Mouse (Mus musculus) midbrain, embryonic 15.5 days (tissue): ENCODE measurements around the gene Mmp8. TPM values are rescaled to one million over a fixed set of nuclear protein-coding genes. Genes with fewer than 3 reads are reported as not detected.

ENCODE experiments used
- ATAC-seq: fragments of 200-750 bp; cut with Nextera tagmentation; replicated peaks from 2 replicates; pipeline ENCODE4 v1.8.0; 2017; ENCODE audit warnings: moderate TSS enrichment
- H3K27ac ChIP-seq: fragments of 300-500 bp; sonication (generic); 2 replicates; pipeline ENCODE4 v1.5.1; 2015; ENCODE audit warnings: mild to moderate bottlenecking, inconsistent platforms
- H3K27me3 ChIP-seq: fragments of 300-500 bp; sonication (generic); replicated peaks from 2 replicates; pipeline ENCODE4 v1.6.1; 2015; ENCODE audit warnings: inconsistent platforms
- H3K36me3 ChIP-seq: fragments of 300-500 bp; sonication (generic); replicated peaks from 2 replicates; pipeline ENCODE4 v1.6.1; 2015; ENCODE audit warnings: inconsistent platforms
- H3K4me1 ChIP-seq: fragments of 300-500 bp; sonication (generic); 2 replicates; pipeline ENCODE4 v1.6.1; 2015; ENCODE audit warnings: inconsistent platforms
- H3K4me2 ChIP-seq: fragments of 300-500 bp; sonication (generic); 2 replicates; pipeline ENCODE4 v1.6.1; 2015; ENCODE audit warnings: inconsistent platforms, mild to moderate bottlenecking, moderate library complexity
- H3K4me3 ChIP-seq: fragments of 300-500 bp; sonication (generic); 2 replicates; pipeline ENCODE4 v1.5.1; 2015; ENCODE audit warnings: mild to moderate bottlenecking, inconsistent platforms
- H3K9ac ChIP-seq: fragments of 300-500 bp; sonication (generic); 2 replicates; pipeline ENCODE4 v1.6.1; 2015; ENCODE audit warnings: mild to moderate bottlenecking, inconsistent platforms
- H3K9me3 ChIP-seq: fragments of 300-500 bp; sonication (generic); 2 replicates; pipeline ENCODE4 v1.6.1; 2016; ENCODE audit warnings: inconsistent platforms
- WGBS: fragments of 180-500 bp; shearing (Covaris S2); methylation state at CpG from one replicate; pipeline ENCODE4 v1.1.7; 2015; ENCODE audit warnings: mixed read lengths; 5-methylcytosine and 5-hydroxymethylcytosine counted together
- polyA plus RNA-seq: library from polyadenylated mRNA; unstranded; fragments of >200 nt; fragmentation: Nextera tagmentation; extraction: Ambion mirVana; gene quantifications from 2 replicates; pipeline ENCODE4 v1.2.1, GENCODE M21; 2015

Gene Mmp8
- polyA plus RNA-seq, 1 experiment from 2014 or later, result 0.10 TPM

- no peaks in the 10 kb centered on the region for H3K36me3 ChIP-seq
- no peak for ATAC-seq
- no peak overlapping the region for H3K9ac ChIP-seq
- no peak overlapping the region for H3K4me2 ChIP-seq
- no peaks in the 10 kb centered on the region for H3K9me3 ChIP-seq
- no peaks in the 10 kb centered on the region for H3K4me1 ChIP-seq
- H3K4me3 ChIP-seq, result no peak overlapping the region
- 72% methylated on average over 7 of the region's 7 CpGs for WGBS
- H3K27me3 ChIP-seq, result no peaks in the 10 kb centered on the region
- no peak overlapping the region for H3K27ac ChIP-seq
Measured at GRCm38 (mm10) chr9:7567376-7567775, 9.1 kb downstream of the Mmp8 start.

- H3K4me1 ChIP-seq, result no peaks in the 10 kb centered on the region
- H3K27ac ChIP-seq, result no peak overlapping the region
- no peak for ATAC-seq
- no peak overlapping the region for H3K4me2 ChIP-seq
- H3K36me3 ChIP-seq, result no peaks in the 10 kb centered on the region
- H3K9me3 ChIP-seq, result no peaks in the 10 kb centered on the region
- WGBS, result 79% methylated on average over 2 of the region's 2 CpGs
- H3K9ac ChIP-seq, result no peak overlapping the region
- H3K27me3 ChIP-seq, result no peaks in the 10 kb centered on the region
- H3K4me3 ChIP-seq, result no peak overlapping the region
Measured at GRCm38 (mm10) chr9:7567923-7568322, 9.7 kb downstream of the Mmp8 start.

- 93% methylated on average over 1 of the region's 1 CpGs for WGBS
- no peaks in the 10 kb centered on the region for H3K36me3 ChIP-seq
- H3K9me3 ChIP-seq, result no peaks in the 10 kb centered on the region
- H3K4me2 ChIP-seq, result no peak overlapping the region
- no peak overlapping the region for H3K4me3 ChIP-seq
- H3K4me1 ChIP-seq, result no peaks in the 10 kb centered on the region
- no peaks in the 10 kb centered on the region for H3K27me3 ChIP-seq
- H3K27ac ChIP-seq, result no peak overlapping the region
- H3K9ac ChIP-seq, result no peak overlapping the region
- ATAC-seq, result no peak
Measured at GRCm38 (mm10) chr9:7570485-7570884, 12.2 kb downstream of the Mmp8 start.

- no peaks in the 10 kb centered on the region for H3K36me3 ChIP-seq
- H3K27ac ChIP-seq, result no peak within 1 kb of the TSS
- ATAC-seq, result no peak
- 82% methylated on average over 4 of the region's 4 CpGs for WGBS
- no peaks in the 10 kb centered on the region for H3K9me3 ChIP-seq
- no peak within 1 kb of the TSS for H3K4me2 ChIP-seq
- H3K4me3 ChIP-seq, result no peak within 1 kb of the TSS
- no peak within 1 kb of the TSS for H3K9ac ChIP-seq
- H3K27me3 ChIP-seq, result no peaks in the 10 kb centered on the region
- no peaks in the 10 kb centered on the region for H3K4me1 ChIP-seq
Measured at GRCm38 (mm10) chr9:7571162-7571561, 12.9 kb downstream of the Mmp8 start, which contains the start of gene Mmp27. TSS of gene Mmp27 (plus strand) at chr9:7571396.

- WGBS, result 88% methylated on average over 7 of the region's 7 CpGs
- no peak overlapping the region for H3K4me3 ChIP-seq
- no peaks in the 10 kb centered on the region for H3K36me3 ChIP-seq
- H3K27ac ChIP-seq, result no peak overlapping the region
- H3K4me2 ChIP-seq, result no peak overlapping the region
- H3K9me3 ChIP-seq, result no peaks in the 10 kb centered on the region
- H3K9ac ChIP-seq, result no peak overlapping the region
- H3K4me1 ChIP-seq, result no peaks in the 10 kb centered on the region
- H3K27me3 ChIP-seq, result no peaks in the 10 kb centered on the region
- ATAC-seq, result no peak
Measured at GRCm38 (mm10) chr9:7572188-7572587, 13.9 kb downstream of the Mmp8 start.

- Histone ChIP-seq H3K4me2 (no peak overlapping the region), H3K27ac (no peak overlapping the region), H3K27me3 (no peaks in the 10 kb centered on the region), H3K36me3 (no peaks in the 10 kb centered on the region), H3K4me3 (no peak overlapping the region), H3K4me1 (no peaks in the 10 kb centered on the region), H3K9ac (no peak overlapping the region), H3K9me3 (no peaks in the 10 kb centered on the region)
- 94% methylated on average over 2 of the region's 2 CpGs for WGBS
- ATAC-seq, result no peak
Measured at GRCm38 (mm10) chr9:7572663-7573308, 14.5 kb downstream of the Mmp8 start.

- WGBS, result 86% methylated on average over 3 of the region's 3 CpGs
- ATAC-seq, result no peak
- no peak overlapping the region for H3K4me3 ChIP-seq
Measured at GRCm38 (mm10) chr9:7575526-7575925, 17.3 kb downstream of the Mmp8 start.

GRCm38 (mm10) chr9:7577371-7577770 lies 19.1 kb downstream of the Mmp8 start:
- H3K36me3 ChIP-seq, result no peaks in the 10 kb centered on the region
- H3K9ac ChIP-seq, result no peak overlapping the region
- no peak for ATAC-seq
- no peak overlapping the region for H3K4me3 ChIP-seq
- no peaks in the 10 kb centered on the region for H3K9me3 ChIP-seq
- H3K4me2 ChIP-seq, result no peak overlapping the region
- no peaks in the 10 kb centered on the region for H3K27me3 ChIP-seq
- no peaks in the 10 kb centered on the region for H3K4me1 ChIP-seq
- no peak overlapping the region for H3K27ac ChIP-seq
- 94% methylated on average over 2 of the region's 2 CpGs for WGBS

More at GRCm38 (mm10) chr9:7575526-7575925, 17.3 kb downstream of the Mmp8 start:
- Histone ChIP-seq H3K9ac (no peak overlapping the region), H3K27ac (no peak overlapping the region), H3K9me3 (no peaks in the 10 kb centered on the region), H3K4me1 (no peaks in the 10 kb centered on the region), H3K27me3 (no peaks in the 10 kb centered on the region), H3K36me3 (no peaks in the 10 kb centered on the region), H3K4me2 (no peak overlapping the region)

- Histone ChIP-seq H3K27ac (no peak overlapping the region), H3K4me3 (no peak overlapping the region), H3K27me3 (no peaks in the 10 kb centered on the region), H3K9me3 (no peaks in the 10 kb centered on the region), H3K36me3 (no peaks in the 10 kb centered on the region), H3K9ac (no peak overlapping the region), H3K4me1 (no peaks in the 10 kb centered on the region), H3K4me2 (no peak overlapping the region)
- ATAC-seq, result no peak
- 81% methylated on average over 8 of the region's 8 CpGs for WGBS
Measured at GRCm38 (mm10) chr9:7590063-7590462, 31.8 kb downstream of the Mmp8 start.

- 92% methylated on average over 3 of the region's 3 CpGs for WGBS
- no peak overlapping the region for H3K9ac ChIP-seq
Measured at GRCm38 (mm10) chr9:7593272-7593812, 35.1 kb downstream of the Mmp8 start.

GRCm38 (mm10) chr9:7594816-7595540 lies 36.7 kb downstream of the Mmp8 start:
- peak overlapping the region; percentile 26; the same call in 1 of the 2 replicates for H3K9ac ChIP-seq
- H3K27me3 ChIP-seq, result no peaks in the 10 kb centered on the region
- peak overlapping the region; percentile 25; the same call in 1 of the 2 replicates for H3K4me3 ChIP-seq
- no peaks in the 10 kb centered on the region for H3K36me3 ChIP-seq
- peak; percentile 99 for ATAC-seq
- H3K9me3 ChIP-seq, result no peaks in the 10 kb centered on the region
- WGBS, result 13% methylated on average over 6 of the region's 6 CpGs
- H3K4me1 ChIP-seq, result no peaks in the 10 kb centered on the region
- H3K27ac ChIP-seq, result no peak overlapping the region
- peak overlapping the region; percentile 48 for H3K4me2 ChIP-seq

More at GRCm38 (mm10) chr9:7593272-7593812, 35.1 kb downstream of the Mmp8 start:
- Histone ChIP-seq H3K27me3 (no peaks in the 10 kb centered on the region), H3K4me1 (no peaks in the 10 kb centered on the region), H3K36me3 (no peaks in the 10 kb centered on the region), H3K27ac (no peak overlapping the region), H3K4me3 (no peak overlapping the region), H3K9me3 (no peaks in the 10 kb centered on the region), H3K4me2 (no peak overlapping the region)
- ATAC-seq, result no peak

- H3K4me2 ChIP-seq, result no peak overlapping the region
- H3K4me1 ChIP-seq, result no peaks in the 10 kb centered on the region
- ATAC-seq, result peak; percentile 77; the same call in 1 of the 2 replicates
- WGBS, result 7% methylated on average over 3 of the region's 3 CpGs
- no peaks in the 10 kb centered on the region for H3K36me3 ChIP-seq
- no peak overlapping the region for H3K27ac ChIP-seq
- no peaks in the 10 kb centered on the region for H3K9me3 ChIP-seq
- H3K27me3 ChIP-seq, result no peaks in the 10 kb centered on the region
- no peak overlapping the region for H3K9ac ChIP-seq
- H3K4me3 ChIP-seq, result no peak overlapping the region
Measured at GRCm38 (mm10) chr9:7602982-7603742, 44.9 kb downstream of the Mmp8 start.
